Mouse (Mus musculus) embryonic fibroblast, embryonic 13.5 days (primary cell): ENCODE results near the gene Epb41l1. TPM values are rescaled to one million over a fixed set of nuclear protein-coding genes. Genes with fewer than 3 reads are reported as not detected.
"Not testable (repeated sequence)": the region's sequence is repeated elsewhere in the genome, so short reads cannot be mapped to it uniquely, and the experiment has no call there.

ENCODE experiments used
- H3K27ac ChIP-seq: 2 replicates; pipeline ENCODE4 v1.5.1; 2012; ENCODE audit warnings: low read length, control low read depth, inconsistent platforms; ENCODE audit not compliant: insufficient read depth
- H3K4me1 ChIP-seq: 2 replicates; pipeline ENCODE4 v1.6.1; 2011; ENCODE audit warnings: low read length; ENCODE audit not compliant: control insufficient read depth, insufficient read depth
- H3K4me3 ChIP-seq: 2 replicates; pipeline ENCODE4 v1.5.1; 2011; ENCODE audit warnings: mild to moderate bottlenecking, control low read depth, low read length; ENCODE audit not compliant: insufficient read depth
- CTCF ChIP-seq: IDR thresholded peaks from 2 replicates; pipeline ENCODE4 v1.5.1; 2011; ENCODE audit warnings: mild to moderate bottlenecking, control low read depth, low read length, moderate library complexity, borderline replicate concordance; ENCODE audit not compliant: insufficient read depth
- POLR2A ChIP-seq: IDR thresholded peaks from 2 replicates; pipeline ENCODE4 v1.6.1; 2011; ENCODE audit warnings: low read depth, mild to moderate bottlenecking, control low read depth, low read length, moderate library complexity
- polyA plus RNA-seq: library from polyadenylated mRNA; stranded (reverse); fragments of >200 nt; gene quantifications from 2 replicates; pipeline ENCODE4 v1.2.4, GENCODE M21; 2011; ENCODE audit warnings: low read depth; ENCODE audit not compliant: missing spikeins, insufficient read length

Gene Epb41l1
- 33.6 and 35.5 TPM in 2 replicates for polyA plus RNA-seq

DNA sequence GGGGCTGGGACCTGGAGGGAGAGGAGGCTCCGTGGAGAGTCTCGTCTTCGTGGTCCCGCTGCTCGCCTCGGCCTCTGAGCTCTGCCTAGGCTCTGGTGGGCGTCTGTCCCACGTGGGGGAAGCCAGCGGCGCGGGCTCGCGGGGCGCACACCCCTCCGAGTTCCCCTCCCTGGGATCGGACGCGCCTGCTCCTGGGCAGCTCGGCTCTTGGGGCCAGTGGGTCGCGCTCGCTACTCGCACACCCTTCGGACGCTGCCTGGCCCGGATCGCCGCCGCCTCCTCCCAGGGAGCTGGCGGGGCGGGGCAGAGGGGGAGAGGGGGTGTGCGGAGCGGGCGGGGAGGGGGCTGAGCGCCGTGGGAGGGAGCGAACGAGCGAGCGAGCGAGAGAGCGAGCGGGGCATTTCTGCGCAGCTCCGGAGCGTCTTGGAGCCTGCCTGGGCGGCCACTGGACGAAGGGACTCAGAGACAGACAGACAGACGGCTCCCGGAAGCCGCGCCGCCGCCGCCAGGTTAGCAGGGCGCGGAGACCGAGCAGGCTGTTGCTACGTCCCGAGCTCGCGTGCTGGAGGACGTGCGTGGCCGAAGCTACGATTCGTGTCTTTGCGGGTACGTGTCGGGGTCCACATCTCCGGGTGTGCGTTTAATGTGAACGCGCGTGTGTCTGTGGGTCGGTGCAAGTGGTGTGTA, at the start of gene Epb41l1:
Gene Epb41l1, plus strand, starts transcription at position 216 of the 687 bp plus-strand sequence.
- peak within 1 kb of the TSS; percentile 41 for H3K4me3 ChIP-seq
- H3K27ac ChIP-seq: no peak within 1 kb of the TSS
- TF ChIP-seq CTCF: 0 out of 2 replicates have a peak, but pooled peaks have one; percentile 10
- no peak for TF ChIP-seq POLR2A
- H3K4me1 ChIP-seq: no peaks in the 10 kb centered on the region

- no peak for TF ChIP-seq CTCF
- Histone ChIP-seq H3K27ac (no peak overlapping the region), H3K4me1 (no peaks in the 10 kb centered on the region), H3K4me3 (no peak overlapping the region)
These were observed 43.8 kb upstream of the Epb41l1 start for GRCm38 (mm10) chr2:156376956-156377355.

GRCm38 (mm10) chr2:156379929-156380328, 40.8 kb upstream of the Epb41l1 start:
- Histone ChIP-seq H3K4me3 (no peak overlapping the region), H3K4me1 (no peaks in the 10 kb centered on the region), H3K27ac (no peak overlapping the region)
- TF ChIP-seq POLR2A (no peak), CTCF (no peak)

GRCm38 (mm10) chr2:156381350-156381749, 39.4 kb upstream of the Epb41l1 start:
- TF ChIP-seq CTCF (no peak), POLR2A (no peak)
- no peaks in the 10 kb centered on the region for H3K4me1 ChIP-seq
- H3K27ac ChIP-seq: no peak overlapping the region
- no peak overlapping the region for H3K4me3 ChIP-seq

DNA sequence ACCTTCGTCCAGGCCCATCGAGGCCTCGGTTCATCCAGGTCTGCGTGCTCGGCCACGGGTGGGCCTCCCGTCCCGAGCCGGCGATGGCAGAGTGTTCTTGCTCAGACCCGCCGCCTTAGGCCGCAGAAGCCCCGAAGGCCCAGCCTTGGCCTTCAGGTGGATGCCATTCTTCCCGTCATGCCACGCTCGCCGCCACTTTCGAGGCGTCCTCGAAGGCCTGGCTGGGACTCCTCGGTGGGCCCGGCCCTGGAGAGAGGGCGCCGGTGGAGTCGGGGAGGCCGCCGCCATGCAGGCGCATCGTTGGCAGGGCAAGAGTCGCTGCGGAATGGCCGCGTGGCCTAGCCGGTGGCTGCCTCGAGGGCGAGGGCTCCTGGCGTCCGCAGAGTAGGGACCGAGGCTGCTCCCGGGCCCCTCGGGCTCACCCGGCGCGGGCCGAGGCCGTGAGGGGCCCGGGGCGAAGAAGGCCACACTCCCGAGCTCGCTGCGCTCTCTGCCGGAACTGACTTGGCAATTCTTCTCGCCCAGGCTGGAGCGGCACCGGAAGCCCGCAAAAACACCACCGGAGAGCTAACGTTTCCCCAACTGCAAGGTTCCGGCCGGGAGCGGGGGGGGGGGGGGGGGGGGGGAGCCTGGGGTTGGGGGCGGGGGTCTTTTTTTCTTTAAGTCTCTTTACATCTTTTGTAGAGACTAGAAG, 28.1 kb upstream of the Epb41l1 start:
- TF ChIP-seq POLR2A: peak; percentile 56
- H3K27ac ChIP-seq, H3K4me3 ChIP-seq, H3K4me1 ChIP-seq: not testable (repeated sequence)

GRCm38 (mm10) chr2:156393155-156393828, 27.4 kb upstream of the Epb41l1 start:
- no peak overlapping the region for H3K27ac ChIP-seq

GRCm38 (mm10) chr2:156394282-156394681, 26.4 kb upstream of the Epb41l1 start:
- H3K27ac ChIP-seq: no peak overlapping the region

More at GRCm38 (mm10) chr2:156393155-156393828, 27.4 kb upstream of the Epb41l1 start:
- H3K4me1 ChIP-seq: no peaks in the 10 kb centered on the region
- TF ChIP-seq POLR2A (no peak), CTCF (no peak)
- no peak overlapping the region for H3K4me3 ChIP-seq

DNA sequence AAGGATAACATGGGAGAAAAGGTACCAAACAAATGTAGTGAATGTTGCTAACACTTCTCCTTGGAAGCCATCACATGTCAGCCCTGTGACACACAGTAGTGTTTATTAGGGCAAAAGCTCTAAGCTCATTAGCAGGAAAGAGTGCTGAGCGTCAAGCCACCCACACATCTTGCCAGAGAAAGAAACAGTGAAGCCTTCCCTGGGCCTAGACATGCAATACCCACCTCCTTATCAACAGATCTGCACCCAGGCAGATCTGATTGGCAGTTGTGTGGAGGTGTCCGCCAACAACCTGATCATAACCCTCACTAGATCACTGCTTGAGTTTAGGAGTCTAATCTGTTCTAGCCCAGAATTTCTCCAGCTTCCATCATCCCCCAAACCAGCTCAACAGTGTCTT, 24.6 kb upstream of the Epb41l1 start:
- no peaks in the 10 kb centered on the region for H3K4me1 ChIP-seq
- no peak for TF ChIP-seq POLR2A
- no peak for TF ChIP-seq CTCF
- no peak overlapping the region for H3K4me3 ChIP-seq
- no peak overlapping the region for H3K27ac ChIP-seq

More at GRCm38 (mm10) chr2:156394282-156394681, 26.4 kb upstream of the Epb41l1 start:
- Histone ChIP-seq H3K4me3 (no peak overlapping the region), H3K4me1 (no peaks in the 10 kb centered on the region)
- TF ChIP-seq POLR2A: no peak
- TF ChIP-seq CTCF: no peak

GRCm38 (mm10) chr2:156397988-156398387, 22.7 kb upstream of the Epb41l1 start:
- no peak overlapping the region for H3K27ac ChIP-seq
- no peaks in the 10 kb centered on the region for H3K4me1 ChIP-seq
- no peak for TF ChIP-seq CTCF
- TF ChIP-seq POLR2A: no peak
- H3K4me3 ChIP-seq: no peak overlapping the region

DNA sequence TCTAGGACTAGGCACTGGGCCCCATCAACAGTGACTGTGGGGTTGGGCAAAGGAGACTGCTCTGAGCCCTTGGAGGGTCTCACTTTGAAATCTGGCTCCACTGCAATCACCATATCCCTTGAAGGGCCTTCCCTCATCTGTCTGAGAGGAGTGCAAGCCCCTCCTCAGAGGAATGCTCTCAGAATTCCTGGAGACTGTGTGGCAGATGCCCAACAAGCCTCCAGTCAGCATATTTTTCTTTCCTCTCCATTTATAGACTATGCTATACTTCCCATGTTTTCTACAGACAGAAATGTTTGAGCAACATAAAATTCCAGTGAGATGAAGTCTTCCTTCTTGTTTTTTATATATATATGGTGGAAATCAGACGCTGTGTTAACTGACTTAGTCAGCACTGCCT, 21.2 kb upstream of the Epb41l1 start:
- peak overlapping the region; percentile 94 for H3K27ac ChIP-seq
- H3K4me1 ChIP-seq: no peaks in the 10 kb centered on the region
- no peak overlapping the region for H3K4me3 ChIP-seq
- TF ChIP-seq POLR2A: no peak
- no peak for TF ChIP-seq CTCF
